Mouse (Mus musculus) ovary, postnatal 10 days (tissue): ENCODE data around the gene Ptpa.
"Not testable (repeated sequence)": the region's sequence is repeated elsewhere in the genome, so short reads cannot be mapped to it uniquely, and the experiment has no call there.

Experiments
- DNase-seq: peaks from one replicate; pipeline ENCODE4 v3.0.0; 2022; ENCODE audit warnings: low spot score

The Ptpa gene

GRCm38 (mm10) chr2:30402351-30402826 is 13.4 kb upstream of the Ptpa start:
- no peak for DNase-seq

- no peak for DNase-seq
These were observed 13.0 kb upstream of the Ptpa start for GRCm38 (mm10) chr2:30402843-30403242.

- no peak for DNase-seq
These were observed 12.0 kb upstream of the Ptpa start for GRCm38 (mm10) chr2:30403870-30404269.

- DNase-seq = no peak
These were observed 8.6 kb upstream of the Ptpa start for GRCm38 (mm10) chr2:30407221-30407620.

- no peak for DNase-seq
These were observed 8.1 kb upstream of the Ptpa start for GRCm38 (mm10) chr2:30407778-30408177.

GRCm38 (mm10) chr2:30408452-30409100 is 7.3 kb upstream of the Ptpa start:
- DNase-seq = no peak

GRCm38 (mm10) chr2:30409454-30410176 is 6.2 kb upstream of the Ptpa start:
- DNase-seq = no peak

- no peak for DNase-seq
These were observed 2.5 kb upstream of the Ptpa start for GRCm38 (mm10) chr2:30413038-30413973.

GRCm38 (mm10) chr2:30414101-30414500 is 1.7 kb upstream of the Ptpa start:
- no peak for DNase-seq

GRCm38 (mm10) chr2:30414681-30415080 is 1.2 kb upstream of the Ptpa start:
- no peak for DNase-seq

- peak; percentile 76 for DNase-seq
These were observed 493 bp upstream of the Ptpa start, which contains the start of gene Crat for GRCm38 (mm10) chr2:30415157-30415935. Crat (minus strand) TSS chr2:30415813.

GRCm38 (mm10) chr2:30416649-30416965 is 768 bp downstream of the Ptpa start:
- DNase-seq = no peak

GRCm38 (mm10) chr2:30417154-30417553 is 1.3 kb downstream of the Ptpa start:
- not testable (repeated sequence) for DNase-seq

GRCm38 (mm10) chr2:30417595-30418165 is 1.8 kb downstream of the Ptpa start:
- DNase-seq = no peak

GRCm38 (mm10) chr2:30418259-30418658 is 2.4 kb downstream of the Ptpa start:
- DNase-seq = no peak

GRCm38 (mm10) chr2:30419112-30419511 is 3.3 kb downstream of the Ptpa start:
- no peak for DNase-seq

GRCm38 (mm10) chr2:30421432-30421831 is 5.6 kb downstream of the Ptpa start:
- DNase-seq = no peak

GRCm38 (mm10) chr2:30429156-30429555 is 13.3 kb downstream of the Ptpa start:
- no peak for DNase-seq

- DNase-seq = no peak
These were observed 19.7 kb downstream of the Ptpa start for GRCm38 (mm10) chr2:30435326-30436155.

- no peak for DNase-seq
These were observed 20.3 kb downstream of the Ptpa start for GRCm38 (mm10) chr2:30436156-30436545.
